Mouse (Mus musculus): ENCODE data around the gene Dcaf6. TPM values are rescaled to one million over a fixed set of nuclear protein-coding genes. Genes with fewer than 3 reads are reported as not detected.

Dcaf6 gene
- polyA plus RNA-seq, 1 experiment from 2014 or later, result 12.2 TPM

- Histone ChIP-seq H3K4me3 (replicated peaks) (no peak overlapping the region), H3K9ac (replicated peaks) (no peak overlapping the region)
- 91% methylated on average over 1 of the region's 1 CpGs for WGBS
These were observed 2.6 kb upstream of the Dcaf6 start for GRCm38 (mm10) chr1:165462861-165463260.

GRCm38 (mm10) chr1:165461681-165462080 lies 1.4 kb upstream of the Dcaf6 start:
- WGBS, result 3% methylated on average over 9 of the region's 9 CpGs
- Histone ChIP-seq H3K9ac (replicated peaks) (peak overlapping the region; percentile 67), H3K27ac (0 out of 2 replicates have a peak overlapping the region, but pooled peaks have one; percentile 78), H3K4me2 (peak overlapping the region; percentile 75), H3K27me3 (no peaks in the 10 kb centered on the region), H3K36me3 (no peaks in the 10 kb centered on the region), H3K4me3 (replicated peaks) (peak overlapping the region; percentile 91), H3K9me3 (no peaks in the 10 kb centered on the region), H3K4me1 (replicated peaks) (peaks cover 8% of the 10 kb centered on the region; the same call in 1 of the 2 replicates)
- no peak for ATAC-seq (ENCODE audit: insufficient number of reproducible peaks, insufficient read depth, low FRiP score, low TSS enrichment, low read depth)

More at GRCm38 (mm10) chr1:165462861-165463260, 2.6 kb upstream of the Dcaf6 start:
- H3K27me3 ChIP-seq, result no peaks in the 10 kb centered on the region
- H3K36me3 ChIP-seq, result no peaks in the 10 kb centered on the region
- no peak overlapping the region for H3K4me2 ChIP-seq
- H3K9me3 ChIP-seq, result no peaks in the 10 kb centered on the region
- ATAC-seq (ENCODE audit: insufficient number of reproducible peaks, insufficient read depth, low FRiP score, low TSS enrichment, low read depth), result no peak
- no peak overlapping the region for H3K27ac ChIP-seq
- H3K4me1 ChIP-seq (replicated peaks), result peaks cover 8% of the 10 kb centered on the region; the same call in 1 of the 2 replicates

- peak overlapping the region; percentile 75 for H3K4me2 ChIP-seq
- under 1% methylated on average over 41 of the region's 41 CpGs for WGBS
- H3K9ac ChIP-seq (replicated peaks), result peak overlapping the region; percentile 82
- H3K9me3 ChIP-seq, result no peaks in the 10 kb centered on the region
- peak; percentile 99 for ATAC-seq (ENCODE audit: insufficient number of reproducible peaks, insufficient read depth, low FRiP score, low TSS enrichment, low read depth)
- H3K27me3 ChIP-seq, result no peaks in the 10 kb centered on the region
- peak overlapping the region; percentile 91 for H3K4me3 ChIP-seq (replicated peaks)
- no peaks in the 10 kb centered on the region for H3K36me3 ChIP-seq
- peaks cover 8% of the 10 kb centered on the region; the same call in 1 of the 2 replicates for H3K4me1 ChIP-seq (replicated peaks)
- H3K27ac ChIP-seq, result peak overlapping the region; percentile 93
These were observed 614 bp upstream of the Dcaf6 start for GRCm38 (mm10) chr1:165460801-165461377.

GRCm38 (mm10) chr1:165459503-165460181 lies 633 bp downstream of the Dcaf6 start:
- no peaks in the 10 kb centered on the region for H3K9me3 ChIP-seq
- ATAC-seq (ENCODE audit: insufficient number of reproducible peaks, insufficient read depth, low FRiP score, low TSS enrichment, low read depth), result no peak; the same call in 1 of the 2 replicates
- peak overlapping the region; percentile 75 for H3K4me2 ChIP-seq
- no peaks in the 10 kb centered on the region for H3K36me3 ChIP-seq
- peak overlapping the region; percentile 91 for H3K4me3 ChIP-seq (replicated peaks)
- peaks cover 8% of the 10 kb centered on the region; the same call in 1 of the 2 replicates for H3K4me1 ChIP-seq (replicated peaks)
- H3K27ac ChIP-seq, result peak overlapping the region; percentile 93
- no peaks in the 10 kb centered on the region for H3K27me3 ChIP-seq
- 1% methylated on average over 58 of the region's 60 CpGs for WGBS
- peak overlapping the region; percentile 82 for H3K9ac ChIP-seq (replicated peaks)

- 15% methylated on average over 7 of the region's 7 CpGs for WGBS
- ATAC-seq (ENCODE audit: insufficient number of reproducible peaks, insufficient read depth, low FRiP score, low TSS enrichment, low read depth), result no peak
- Histone ChIP-seq H3K4me3 (replicated peaks) (peak overlapping the region; percentile 91), H3K9ac (replicated peaks) (peak overlapping the region; percentile 82), H3K9me3 (no peaks in the 10 kb centered on the region), H3K36me3 (no peaks in the 10 kb centered on the region), H3K27ac (peak overlapping the region; percentile 93; the same call in 1 of the 2 replicates), H3K4me2 (peak overlapping the region; percentile 75), H3K4me1 (replicated peaks) (peaks cover 8% of the 10 kb centered on the region; the same call in 1 of the 2 replicates), H3K27me3 (no peaks in the 10 kb centered on the region)
These were observed 1.2 kb downstream of the Dcaf6 start for GRCm38 (mm10) chr1:165459041-165459502.

GRCm38 (mm10) chr1:165441719-165442118 lies 18.6 kb downstream of the Dcaf6 start:
- Histone ChIP-seq H3K27me3 (no peaks in the 10 kb centered on the region), H3K27ac (no peak overlapping the region), H3K9ac (replicated peaks) (no peak overlapping the region), H3K9me3 (no peaks in the 10 kb centered on the region), H3K36me3 (no peaks in the 10 kb centered on the region), H3K4me1 (replicated peaks) (no peaks in the 10 kb centered on the region), H3K4me2 (no peak overlapping the region), H3K4me3 (replicated peaks) (no peak overlapping the region)
- no peak for ATAC-seq (ENCODE audit: insufficient number of reproducible peaks, insufficient read depth, low FRiP score, low TSS enrichment, low read depth)
- 82% methylated on average over 3 of the region's 3 CpGs for WGBS

- Histone ChIP-seq H3K4me2 (no peak overlapping the region), H3K4me3 (replicated peaks) (no peak overlapping the region), H3K9me3 (no peaks in the 10 kb centered on the region; the same call in 1 of the 2 replicates), H3K36me3 (no peaks in the 10 kb centered on the region), H3K4me1 (replicated peaks) (no peaks in the 10 kb centered on the region), H3K27ac (no peak overlapping the region), H3K27me3 (no peaks in the 10 kb centered on the region), H3K9ac (replicated peaks) (no peak overlapping the region)
- no peak; the same call in 1 of the 2 replicates for ATAC-seq (ENCODE audit: insufficient number of reproducible peaks, insufficient read depth, low FRiP score, low TSS enrichment, low read depth)
These were observed 19.1 kb downstream of the Dcaf6 start for GRCm38 (mm10) chr1:165441201-165441600.

- WGBS, result 63% methylated on average over 3 of the region's 3 CpGs
- Histone ChIP-seq H3K9me3 (no peaks in the 10 kb centered on the region; the same call in 1 of the 2 replicates), H3K27ac (no peak overlapping the region), H3K36me3 (no peaks in the 10 kb centered on the region), H3K4me3 (replicated peaks) (no peak overlapping the region), H3K9ac (replicated peaks) (no peak overlapping the region), H3K4me1 (replicated peaks) (no peaks in the 10 kb centered on the region), H3K27me3 (no peaks in the 10 kb centered on the region), H3K4me2 (no peak overlapping the region)
- ATAC-seq (ENCODE audit: insufficient number of reproducible peaks, insufficient read depth, low FRiP score, low TSS enrichment, low read depth), result no peak; the same call in 1 of the 2 replicates
These were observed 19.5 kb downstream of the Dcaf6 start for GRCm38 (mm10) chr1:165440788-165441187.

- no peak overlapping the region for H3K27ac ChIP-seq
- no peak for ATAC-seq (ENCODE audit: insufficient number of reproducible peaks, insufficient read depth, low FRiP score, low TSS enrichment, low read depth)
- no peak overlapping the region for H3K4me2 ChIP-seq
- no peaks in the 10 kb centered on the region; the same call in 1 of the 2 replicates for H3K9me3 ChIP-seq
- H3K27me3 ChIP-seq, result no peaks in the 10 kb centered on the region
- H3K4me3 ChIP-seq (replicated peaks), result no peak overlapping the region
- no peaks in the 10 kb centered on the region for H3K36me3 ChIP-seq
- no peaks in the 10 kb centered on the region for H3K4me1 ChIP-seq (replicated peaks)
- 90% methylated on average over 1 of the region's 1 CpGs for WGBS
- no peak overlapping the region for H3K9ac ChIP-seq (replicated peaks)
These were observed 21.8 kb downstream of the Dcaf6 start for GRCm38 (mm10) chr1:165438289-165439021.

GRCm38 (mm10) chr1:165432883-165433282 lies 27.4 kb downstream of the Dcaf6 start:
- Histone ChIP-seq H3K4me2 (no peak overlapping the region), H3K27ac (no peak overlapping the region), H3K9ac (replicated peaks) (no peak overlapping the region), H3K36me3 (no peaks in the 10 kb centered on the region), H3K9me3 (no peaks in the 10 kb centered on the region; the same call in 1 of the 2 replicates), H3K27me3 (no peaks in the 10 kb centered on the region), H3K4me1 (replicated peaks) (no peaks in the 10 kb centered on the region), H3K4me3 (replicated peaks) (no peak overlapping the region)
- 82% methylated on average over 1 of the region's 1 CpGs for WGBS
- ATAC-seq (ENCODE audit: insufficient number of reproducible peaks, insufficient read depth, low FRiP score, low TSS enrichment, low read depth), result no peak

- H3K9ac ChIP-seq (replicated peaks), result no peak overlapping the region
- 81% methylated on average over 2 of the region's 2 CpGs for WGBS
- no peaks in the 10 kb centered on the region for H3K9me3 ChIP-seq
- H3K4me3 ChIP-seq (replicated peaks), result no peak overlapping the region
- ATAC-seq (ENCODE audit: insufficient number of reproducible peaks, insufficient read depth, low FRiP score, low TSS enrichment, low read depth), result no peak
- no peak overlapping the region for H3K4me2 ChIP-seq
- no peaks in the 10 kb centered on the region for H3K36me3 ChIP-seq
- no peak overlapping the region for H3K27ac ChIP-seq
- H3K4me1 ChIP-seq (replicated peaks), result peaks cover 5% of the 10 kb centered on the region; the same call in 1 of the 2 replicates
- no peaks in the 10 kb centered on the region for H3K27me3 ChIP-seq
These were observed 34.0 kb downstream of the Dcaf6 start for GRCm38 (mm10) chr1:165426254-165426653.

All from limb, embryonic 12.5 days (tissue).